Mouse (Mus musculus): Measurements from ENCODE around the gene Grm6. TPM values are rescaled to one million over a fixed set of nuclear protein-coding genes. Genes with fewer than 3 reads are reported as not detected.

Gene Grm6
- total RNA-seq, 1 experiment from 2014 or later: not detected

DNA sequence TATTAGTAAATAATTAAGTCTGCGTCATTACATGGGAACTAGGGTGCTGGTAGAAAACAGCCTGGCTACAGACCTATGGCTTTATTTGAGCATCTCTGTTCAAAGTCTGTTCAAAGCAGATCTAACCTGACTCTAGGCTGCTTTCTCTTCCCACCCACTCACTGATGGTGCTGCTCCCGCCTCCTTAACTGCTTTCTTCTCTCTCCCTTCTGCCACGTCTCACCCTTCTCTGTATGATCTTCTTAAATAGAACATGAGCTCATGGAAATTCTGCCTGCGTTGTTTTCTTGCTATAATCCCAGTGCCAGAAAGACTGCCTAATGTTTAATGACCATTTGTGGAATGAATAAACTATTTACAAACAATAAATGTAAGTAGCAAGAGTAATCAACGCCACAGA, 57.7 kb downstream of the Grm6 start:
- ATAC-seq (replicated peaks; ENCODE audit: low read depth, poor library complexity, severe bottlenecking): no peak

DNA sequence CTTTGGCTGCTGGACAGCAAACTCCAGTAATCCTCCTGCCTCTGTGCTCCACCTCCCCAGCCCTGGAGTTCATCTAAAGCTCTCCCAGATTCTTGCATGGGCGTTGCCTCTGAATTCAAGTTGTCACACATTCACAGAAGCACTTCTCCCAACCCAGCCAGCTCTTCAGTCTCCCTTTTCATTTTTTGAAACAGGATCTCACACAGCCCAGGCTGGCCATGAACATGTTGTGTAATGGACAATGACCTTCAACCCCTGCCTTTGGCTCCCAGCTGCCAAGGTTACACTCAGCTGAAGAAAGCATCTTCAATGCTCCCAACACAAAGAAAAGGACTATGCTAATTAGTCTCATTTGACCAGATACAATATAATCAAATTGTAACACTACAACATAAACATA, 62.8 kb downstream of the Grm6 start:
- ATAC-seq (replicated peaks; ENCODE audit: low read depth, poor library complexity, severe bottlenecking): no peak

DNA sequence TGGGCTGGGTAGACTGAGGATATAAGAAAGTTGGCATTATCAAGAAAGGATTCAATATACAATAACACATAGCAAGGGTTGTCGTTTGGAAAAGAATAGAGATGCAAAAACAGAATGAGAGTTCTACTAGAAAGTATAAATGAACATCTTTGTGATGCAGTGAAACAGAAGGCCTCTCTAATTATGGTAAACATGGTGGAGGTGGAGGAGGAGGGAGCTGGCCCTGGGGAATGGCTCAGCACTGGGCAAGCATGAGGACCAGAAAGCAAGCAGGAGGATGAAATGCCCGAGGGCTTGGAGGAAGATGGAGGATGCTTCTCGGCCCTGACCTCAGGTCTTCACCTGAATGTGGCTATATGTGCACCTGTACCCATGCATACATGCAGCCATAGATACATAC, 64.0 kb downstream of the Grm6 start:
- no peak for ATAC-seq (replicated peaks; ENCODE audit: low read depth, poor library complexity, severe bottlenecking)

Other genes starting within 250 kb of the Grm6 start
- not detected in 2 replicates for gene Adamts2, start 248.6 kb upstream of the Grm6 start, total RNA-seq (2017)
- 1.9 and 2.3 TPM in 2 replicates for gene Zfp354c, start 23.0 kb upstream of the Grm6 start, total RNA-seq (2017)
- gene Zfp879, start 9.1 kb upstream of the Grm6 start, total RNA-seq (2017): 0.41 and 1.8 TPM in 2 replicates
- gene Zfp454, start 37.0 kb downstream of the Grm6 start, total RNA-seq (2017): not detected in 2 replicates
- gene Zfp2, start 65.5 kb downstream of the Grm6 start, total RNA-seq (2017): 5.6 and 5.9 TPM in 2 replicates
- gene Zfp354b, start 80.9 kb downstream of the Grm6 start, total RNA-seq (2017): 0.05 and 0.24 TPM in 2 replicates
- not detected in 2 replicates for gene 4933414I15Rik, start 93.1 kb downstream of the Grm6 start, total RNA-seq (2017)
- not detected in 2 replicates for gene Prop1, start 103.1 kb downstream of the Grm6 start, total RNA-seq (2017)
- gene Olfr1378, start 115.8 kb downstream of the Grm6 start, total RNA-seq (2017): not detected in 2 replicates
- gene Olfr1377, start 131.3 kb downstream of the Grm6 start, total RNA-seq (2017): not detected in 2 replicates
- not detected in 2 replicates for gene Olfr51, start 152.9 kb downstream of the Grm6 start, total RNA-seq (2017)
- not detected in 2 replicates for gene Olfr54, start 163.6 kb downstream of the Grm6 start, total RNA-seq (2017)
- not detected in 2 replicates for gene Olfr1375, start 197.4 kb downstream of the Grm6 start, total RNA-seq (2017)
- gene Zfp354a, start 208.6 kb downstream of the Grm6 start, total RNA-seq (2017): not detected in 2 replicates